Mouse (Mus musculus) CD4-positive, CD25-positive, alpha-beta regulatory T cell, adult 4 months (primary cell): ENCODE measurements around the gene Atoh8. TPM values are rescaled to one million over a fixed set of nuclear protein-coding genes. Genes with fewer than 3 reads are reported as not detected.
A peak's percentile ranks its signal among the peaks of the same experiment; 100 is the strongest.

Experiments used
- ATAC-seq: one replicate; pipeline ENCODE4 v1.8.0; 2017
- polyA plus RNA-seq, 2 experiments: library from polyadenylated mRNA; unstranded; fragments of 100-300 nt; shearing (Covaris generic); gene quantifications; one replicate each; pipeline ENCODE4 v1.2.1; 2017

The Atoh8 gene
- polyA plus RNA-seq, 2 experiments from 2014 or later: not detected

- no peak for ATAC-seq
Observed at GRCm38 (mm10) chr6:72225686-72226085, 9.7 kb downstream of the Atoh8 start.

GRCm38 (mm10) chr6:72223892-72224291, 11.5 kb downstream of the Atoh8 start:
- ATAC-seq: no peak

GRCm38 (mm10) chr6:72222876-72223275, 12.5 kb downstream of the Atoh8 start:
- no peak for ATAC-seq

- no peak for ATAC-seq
Observed at GRCm38 (mm10) chr6:72222271-72222724, 13.1 kb downstream of the Atoh8 start.

- ATAC-seq: no peak
Observed at GRCm38 (mm10) chr6:72221271-72221670, 14.1 kb downstream of the Atoh8 start.

- ATAC-seq: no peak
Observed at GRCm38 (mm10) chr6:72219549-72219948, 15.8 kb downstream of the Atoh8 start.

GRCm38 (mm10) chr6:72218281-72218680, 17.1 kb downstream of the Atoh8 start:
- no peak for ATAC-seq

- no peak for ATAC-seq
Observed at GRCm38 (mm10) chr6:72217415-72217784, 18.0 kb downstream of the Atoh8 start.

- ATAC-seq: no peak
Observed at GRCm38 (mm10) chr6:72216681-72217414, 18.5 kb downstream of the Atoh8 start.

GRCm38 (mm10) chr6:72215582-72215981, 19.8 kb downstream of the Atoh8 start:
- ATAC-seq: no peak

GRCm38 (mm10) chr6:72211360-72211759, 24.0 kb downstream of the Atoh8 start:
- no peak for ATAC-seq

GRCm38 (mm10) chr6:72210823-72211222, 24.6 kb downstream of the Atoh8 start:
- no peak for ATAC-seq

GRCm38 (mm10) chr6:72209738-72210137, 25.6 kb downstream of the Atoh8 start:
- no peak for ATAC-seq

- no peak for ATAC-seq
Observed at GRCm38 (mm10) chr6:72208406-72209045, 26.9 kb downstream of the Atoh8 start.

- ATAC-seq: no peak
Observed at GRCm38 (mm10) chr6:72206021-72206420, 29.4 kb downstream of the Atoh8 start.

- ATAC-seq: no peak
Observed at GRCm38 (mm10) chr6:72204858-72205257, 30.5 kb downstream of the Atoh8 start.

GRCm38 (mm10) chr6:72203279-72203678, 32.1 kb downstream of the Atoh8 start:
- ATAC-seq: no peak

GRCm38 (mm10) chr6:72202732-72203131, 32.6 kb downstream of the Atoh8 start:
- no peak for ATAC-seq

- no peak for ATAC-seq
Observed at GRCm38 (mm10) chr6:72200595-72201256, 34.7 kb downstream of the Atoh8 start.

- no peak for ATAC-seq
Observed at GRCm38 (mm10) chr6:72197515-72197914, 37.9 kb downstream of the Atoh8 start.

- ATAC-seq: no peak
Observed at GRCm38 (mm10) chr6:72196660-72197059, 38.7 kb downstream of the Atoh8 start.

GRCm38 (mm10) chr6:72190577-72190976, 44.8 kb downstream of the Atoh8 start:
- no peak for ATAC-seq

GRCm38 (mm10) chr6:72190120-72190519, 45.3 kb downstream of the Atoh8 start:
- peak; percentile 57 for ATAC-seq
